Mouse (Mus musculus): Measurements from ENCODE around the gene Rtn1. TPM values are rescaled to one million over a fixed set of nuclear protein-coding genes. Genes with fewer than 3 reads are reported as not detected.

Rtn1 gene
- polyA plus RNA-seq, 2 experiments: 2.4 to 5.9 TPM

- Histone ChIP-seq H3K4me1 (ENCODE audit: control insufficient read depth, insufficient read depth, low read length) (no peaks in the 10 kb centered on the region), H3K36me3 (ENCODE audit: control insufficient read depth, insufficient read depth, low read length) (no peaks in the 10 kb centered on the region), H3K9ac (ENCODE audit: low read depth, low read length, severe bottlenecking) (no peak overlapping the region), H3K9me3 (ENCODE audit: control insufficient read depth, low read length) (no peaks in the 10 kb centered on the region), H3K4me2 (replicated peaks; ENCODE audit: low read depth, low read length, severe bottlenecking) (no peak overlapping the region), H3K27ac (replicated peaks; ENCODE audit: low read depth, low read length) (no peak overlapping the region), H3K27me3 (ENCODE audit: control insufficient read depth, insufficient read depth, low read length) (no peaks in the 10 kb centered on the region), H3K4me3 (replicated peaks; ENCODE audit: low read length) (no peak overlapping the region)
- ATAC-seq (ENCODE audit: low FRiP score, low read depth) (no peak), DNase-seq (ENCODE audit: low spot score) (no peak)
- no peak for TF ChIP-seq POLR2A (IDR thresholded peaks at IDR 0.05; ENCODE audit: borderline replicate concordance, extremely low read depth, insufficient read depth, insufficient read length)
- 75% methylated on average over 8 of the region's 8 CpGs for WGBS
Observed at GRCm38 (mm10) chr12:72308506-72308905, 100.3 kb downstream of the Rtn1 start.

DNA sequence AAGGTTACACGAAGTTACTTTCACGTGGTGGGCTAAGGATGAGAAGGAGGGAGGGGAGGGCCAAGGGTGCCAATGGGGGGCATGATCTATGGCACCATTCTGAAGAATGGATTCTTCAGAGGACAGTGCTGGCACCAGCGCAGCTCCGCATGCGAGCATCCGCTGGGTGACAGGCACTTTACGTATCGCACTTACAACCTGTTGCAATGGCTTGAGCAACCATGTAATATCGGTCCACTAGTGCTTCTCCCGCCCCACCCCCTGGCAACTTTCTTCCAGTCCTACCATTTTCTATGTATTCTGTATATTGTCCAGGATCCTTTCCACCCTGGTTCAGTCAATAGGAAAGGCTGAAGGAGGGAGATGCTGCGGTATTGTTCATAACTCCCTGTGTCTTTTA, 102.6 kb downstream of the Rtn1 start:
- 94% methylated on average over 9 of the region's 11 CpGs for WGBS

DNA sequence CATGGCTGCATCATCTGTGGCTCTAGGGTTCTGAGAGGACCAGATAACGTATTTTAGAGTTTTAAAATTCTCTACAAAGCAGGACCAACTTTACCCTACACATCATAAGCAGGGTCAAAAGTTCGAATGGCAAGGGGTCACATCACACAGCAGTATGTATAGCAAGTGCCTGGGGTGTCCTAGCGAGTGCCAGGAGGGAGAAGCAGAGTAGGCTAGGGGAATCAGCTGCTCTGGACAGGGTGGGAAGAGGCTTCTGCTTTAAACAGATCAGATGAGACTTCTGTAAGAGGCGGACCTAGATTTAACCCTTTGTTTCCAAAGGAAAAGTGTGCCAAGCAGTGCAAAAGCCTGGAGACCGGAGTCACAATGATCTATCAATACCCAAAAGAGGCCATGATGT, 103.4 kb downstream of the Rtn1 start:
- Histone ChIP-seq H3K4me3 (replicated peaks; ENCODE audit: low read length) (no peak overlapping the region), H3K9me3 (ENCODE audit: control insufficient read depth, low read length) (no peaks in the 10 kb centered on the region), H3K27ac (replicated peaks; ENCODE audit: low read depth, low read length) (no peak overlapping the region), H3K36me3 (ENCODE audit: control insufficient read depth, insufficient read depth, low read length) (no peaks in the 10 kb centered on the region), H3K4me1 (ENCODE audit: control insufficient read depth, insufficient read depth, low read length) (no peaks in the 10 kb centered on the region), H3K9ac (ENCODE audit: low read depth, low read length, severe bottlenecking) (no peak overlapping the region), H3K4me2 (replicated peaks; ENCODE audit: low read depth, low read length, severe bottlenecking) (no peak overlapping the region), H3K27me3 (ENCODE audit: control insufficient read depth, insufficient read depth, low read length) (no peaks in the 10 kb centered on the region)
- ATAC-seq (ENCODE audit: low FRiP score, low read depth) (no peak), DNase-seq (ENCODE audit: low spot score) (no peak)
- 58% methylated on average over 5 of the region's 5 CpGs for WGBS
- TF ChIP-seq POLR2A (IDR thresholded peaks at IDR 0.05; ENCODE audit: borderline replicate concordance, extremely low read depth, insufficient read depth, insufficient read length): no peak

More for the DNA sequence above, 102.6 kb downstream of the Rtn1 start:
- H3K9ac ChIP-seq (ENCODE audit: low read depth, low read length, severe bottlenecking): no peak overlapping the region
- TF ChIP-seq POLR2A (IDR thresholded peaks at IDR 0.05; ENCODE audit: borderline replicate concordance, extremely low read depth, insufficient read depth, insufficient read length): no peak
- H3K27ac ChIP-seq (replicated peaks; ENCODE audit: low read depth, low read length): no peak overlapping the region
- DNase-seq (ENCODE audit: low spot score) (no peak), ATAC-seq (ENCODE audit: low FRiP score, low read depth) (no peak)
- no peak overlapping the region for H3K4me3 ChIP-seq (replicated peaks; ENCODE audit: low read length)
- no peaks in the 10 kb centered on the region for H3K9me3 ChIP-seq (ENCODE audit: control insufficient read depth, low read length)
- no peaks in the 10 kb centered on the region for H3K4me1 ChIP-seq (ENCODE audit: control insufficient read depth, insufficient read depth, low read length)
- no peaks in the 10 kb centered on the region for H3K36me3 ChIP-seq (ENCODE audit: control insufficient read depth, insufficient read depth, low read length)
- H3K4me2 ChIP-seq (replicated peaks; ENCODE audit: low read depth, low read length, severe bottlenecking): no peak overlapping the region
- no peaks in the 10 kb centered on the region for H3K27me3 ChIP-seq (ENCODE audit: control insufficient read depth, insufficient read depth, low read length)

GRCm38 (mm10) chr12:72304985-72305384, 103.9 kb downstream of the Rtn1 start:
- Histone ChIP-seq H3K4me1 (ENCODE audit: control insufficient read depth, insufficient read depth, low read length) (no peaks in the 10 kb centered on the region), H3K4me2 (replicated peaks; ENCODE audit: low read depth, low read length, severe bottlenecking) (no peak overlapping the region), H3K9me3 (ENCODE audit: control insufficient read depth, low read length) (no peaks in the 10 kb centered on the region), H3K4me3 (replicated peaks; ENCODE audit: low read length) (no peak overlapping the region), H3K36me3 (ENCODE audit: control insufficient read depth, insufficient read depth, low read length) (no peaks in the 10 kb centered on the region), H3K9ac (ENCODE audit: low read depth, low read length, severe bottlenecking) (no peak overlapping the region), H3K27me3 (ENCODE audit: control insufficient read depth, insufficient read depth, low read length) (no peaks in the 10 kb centered on the region), H3K27ac (replicated peaks; ENCODE audit: low read depth, low read length) (no peak overlapping the region)
- DNase-seq (ENCODE audit: low spot score): no peak
- 53% methylated on average over 5 of the region's 5 CpGs for WGBS
- no peak for TF ChIP-seq POLR2A (IDR thresholded peaks at IDR 0.05; ENCODE audit: borderline replicate concordance, extremely low read depth, insufficient read depth, insufficient read length)
- ATAC-seq (ENCODE audit: low FRiP score, low read depth): no peak

DNA sequence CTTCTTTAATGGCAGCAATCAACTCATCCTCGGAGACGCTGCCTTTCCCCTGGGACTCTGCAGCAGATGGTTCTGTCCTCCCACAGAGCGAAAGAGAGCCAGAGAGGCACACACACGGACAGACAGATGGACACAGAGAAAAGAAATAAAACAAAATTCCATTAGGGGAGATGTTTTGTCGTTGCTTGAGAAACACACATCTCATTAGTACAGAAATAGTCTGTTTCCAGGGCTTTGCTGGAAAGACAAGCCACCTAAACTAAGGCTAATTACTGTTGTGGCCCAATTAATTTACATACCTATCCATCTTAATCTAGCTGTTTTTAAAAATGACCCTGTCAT, 104.5 kb downstream of the Rtn1 start:
- 64% methylated on average over 5 of the region's 5 CpGs for WGBS
- H3K27me3 ChIP-seq (ENCODE audit: control insufficient read depth, insufficient read depth, low read length): no peaks in the 10 kb centered on the region

More for the DNA sequence above, 104.5 kb downstream of the Rtn1 start:
- DNase-seq (ENCODE audit: low spot score): no peak
- Histone ChIP-seq H3K4me2 (replicated peaks; ENCODE audit: low read depth, low read length, severe bottlenecking) (no peak overlapping the region), H3K4me3 (replicated peaks; ENCODE audit: low read length) (no peak overlapping the region), H3K27ac (replicated peaks; ENCODE audit: low read depth, low read length) (no peak overlapping the region), H3K9me3 (ENCODE audit: control insufficient read depth, low read length) (no peaks in the 10 kb centered on the region), H3K9ac (ENCODE audit: low read depth, low read length, severe bottlenecking) (no peak overlapping the region), H3K36me3 (ENCODE audit: control insufficient read depth, insufficient read depth, low read length) (no peaks in the 10 kb centered on the region), H3K4me1 (ENCODE audit: control insufficient read depth, insufficient read depth, low read length) (no peaks in the 10 kb centered on the region)
- TF ChIP-seq POLR2A (IDR thresholded peaks at IDR 0.05; ENCODE audit: borderline replicate concordance, extremely low read depth, insufficient read depth, insufficient read length): no peak
- ATAC-seq (ENCODE audit: low FRiP score, low read depth): no peak
